Mouse (Mus musculus) thymus, adult 18-20 months (tissue): ENCODE measurements around the gene Hcn2.

ENCODE experiments used
- DNase-seq, 2 experiments: peaks; one replicate each; pipeline ENCODE4 v3.0.0; 2022; ENCODE audit warnings: mixed read lengths in 2 of 2

Hcn2 gene

GRCm38 (mm10) chr10:79777103-79777531, 60.7 kb downstream of the Hcn2 start, which contains the start of gene Fstl3:
Fstl3 (plus strand) TSS chr10:79777272.
- no peak for DNase-seq

DNA sequence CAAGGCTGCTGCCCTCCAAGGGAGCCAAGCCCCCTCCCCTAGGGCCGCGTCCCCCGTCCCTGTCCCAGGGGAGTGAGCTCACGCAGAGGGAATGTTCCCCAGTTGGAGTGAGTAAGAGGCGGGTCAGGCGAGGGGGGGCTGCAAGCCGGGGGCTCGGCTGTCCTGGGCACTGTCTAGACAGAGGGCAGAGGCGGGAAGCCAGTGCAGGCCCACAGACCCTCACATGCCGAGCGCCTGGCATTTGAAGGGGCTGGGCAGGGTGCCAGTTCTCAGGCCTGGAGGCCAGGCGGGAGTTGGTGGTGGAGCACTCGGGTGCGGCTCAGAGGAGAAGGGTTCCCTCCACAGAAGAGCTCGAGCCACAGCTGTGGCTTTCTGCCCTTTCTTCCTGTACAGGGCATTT, 61.6 kb downstream of the Hcn2 start:
- no peak for DNase-seq

DNA sequence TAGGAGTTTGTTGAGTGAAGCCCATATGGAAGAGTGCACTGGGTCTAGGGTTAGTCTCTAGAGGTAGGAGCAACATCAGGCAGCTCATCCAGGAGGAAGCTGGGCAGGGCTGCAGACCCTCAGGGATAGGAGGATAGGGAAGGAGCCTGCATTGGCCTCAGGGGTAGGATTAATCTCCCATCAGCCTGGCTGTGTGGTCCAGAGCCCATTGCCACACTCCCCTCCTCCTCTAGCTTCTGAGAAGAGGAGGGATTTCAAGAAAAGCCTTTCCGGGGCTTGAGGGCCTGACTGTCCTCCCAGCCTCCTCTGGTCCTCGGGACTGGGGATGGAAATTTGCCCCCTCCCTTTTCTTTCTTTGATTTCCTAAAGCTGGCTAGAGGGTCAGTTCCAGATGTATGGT, 62.8 kb downstream of the Hcn2 start:
- DNase-seq = no peak

DNA sequence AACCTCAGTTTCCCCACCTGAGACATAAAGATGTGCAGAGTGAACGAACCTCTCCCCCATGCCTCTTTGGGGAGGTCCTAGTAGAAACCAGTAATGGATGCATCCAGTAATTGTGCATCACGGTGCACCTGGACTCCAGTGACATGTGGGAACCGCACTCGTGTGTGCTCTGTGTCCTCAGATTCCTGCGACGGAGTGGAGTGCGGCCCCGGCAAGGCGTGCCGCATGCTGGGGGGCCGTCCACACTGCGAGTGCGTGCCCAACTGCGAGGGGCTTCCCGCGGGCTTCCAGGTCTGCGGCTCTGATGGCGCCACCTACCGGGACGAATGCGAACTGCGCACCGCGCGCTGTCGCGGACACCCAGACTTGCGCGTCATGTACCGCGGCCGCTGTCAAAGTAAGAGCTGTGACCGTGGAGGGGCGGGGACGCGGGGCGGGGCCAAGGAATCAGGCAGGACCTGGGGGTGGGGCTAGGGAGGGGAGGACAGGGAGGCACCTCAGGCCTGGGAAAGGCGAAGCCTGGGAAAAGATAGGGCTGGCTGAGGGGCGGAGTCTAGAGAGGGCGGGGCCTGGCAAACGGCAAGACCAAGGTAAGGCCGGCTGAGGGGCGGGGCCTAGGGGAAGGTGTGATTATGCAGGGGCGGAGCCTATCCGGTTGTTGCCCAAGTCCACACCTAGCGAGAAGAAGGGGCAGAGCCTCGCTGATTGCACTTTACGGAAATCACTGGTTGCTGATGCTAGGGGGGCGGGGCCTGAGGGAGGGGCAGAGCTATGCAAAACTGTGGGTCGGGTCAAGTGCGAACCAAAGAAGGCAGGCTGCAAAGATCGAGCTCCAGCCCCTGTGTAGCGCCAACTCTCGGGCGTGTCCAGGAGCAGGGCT, 63.6 kb downstream of the Hcn2 start:
- DNase-seq = peak; percentile 85 to 90

DNA sequence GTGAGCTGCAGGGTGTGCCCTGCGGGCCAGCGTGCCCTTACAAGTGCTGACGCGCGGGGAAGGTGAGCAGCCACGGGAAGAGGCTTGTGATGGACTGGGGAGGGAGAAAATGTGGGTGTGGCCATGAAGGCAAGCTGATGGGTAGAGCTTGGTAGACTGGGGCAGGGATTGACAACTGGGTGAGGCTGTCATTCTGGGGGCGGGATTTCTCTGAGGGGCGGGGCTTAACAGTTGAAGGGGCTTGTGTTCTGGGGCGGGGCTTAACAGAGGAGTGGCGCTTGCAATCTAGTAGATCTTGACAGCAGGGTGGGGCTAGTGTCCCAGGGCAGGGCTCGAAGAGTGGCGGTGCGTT, 64.2 kb downstream of the Hcn2 start:
- DNase-seq = no peak

GRCm38 (mm10) chr10:79781139-79781538, 64.7 kb downstream of the Hcn2 start:
- DNase-seq = no peak

DNA sequence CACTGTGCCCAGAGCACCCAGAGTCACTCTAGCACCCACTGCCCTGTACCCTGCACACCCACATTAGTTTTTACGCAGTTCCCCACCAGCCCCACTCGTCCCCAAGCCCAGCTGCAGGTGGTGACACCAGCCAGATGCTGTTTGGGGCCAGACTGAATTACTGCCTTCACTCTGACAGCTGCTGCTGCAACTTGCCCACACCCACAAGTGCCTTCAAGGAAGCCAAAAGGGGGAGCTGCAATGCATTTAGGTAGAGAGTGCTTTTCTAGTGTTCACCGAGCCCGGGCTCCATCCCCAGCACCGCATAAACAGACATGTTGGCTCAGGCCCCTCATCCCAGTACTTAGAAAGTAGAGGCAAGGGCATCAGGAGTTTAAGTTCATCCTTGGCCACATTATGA, 65.5 kb downstream of the Hcn2 start:
- peak; percentile 48 to 70 for DNase-seq

DNA sequence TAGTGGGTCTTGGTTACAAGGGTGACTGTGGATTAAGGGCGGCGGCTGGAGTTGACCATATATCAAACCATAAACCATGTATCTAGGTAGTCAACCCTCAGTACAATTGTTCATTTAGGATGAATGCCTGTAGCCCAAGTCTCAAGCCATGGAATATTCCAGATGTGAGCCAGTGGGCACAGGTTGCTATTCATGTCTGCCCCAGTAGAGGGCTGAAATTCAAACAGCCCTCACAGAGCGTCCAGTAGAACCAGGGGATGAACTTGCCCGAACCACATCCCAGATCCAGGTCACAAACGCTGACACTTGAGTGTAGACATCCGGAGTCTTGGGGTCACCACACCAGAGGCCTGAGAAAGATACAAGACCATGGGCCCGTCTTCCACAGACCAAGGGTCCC, 66.6 kb downstream of the Hcn2 start:
- DNase-seq = no peak

DNA sequence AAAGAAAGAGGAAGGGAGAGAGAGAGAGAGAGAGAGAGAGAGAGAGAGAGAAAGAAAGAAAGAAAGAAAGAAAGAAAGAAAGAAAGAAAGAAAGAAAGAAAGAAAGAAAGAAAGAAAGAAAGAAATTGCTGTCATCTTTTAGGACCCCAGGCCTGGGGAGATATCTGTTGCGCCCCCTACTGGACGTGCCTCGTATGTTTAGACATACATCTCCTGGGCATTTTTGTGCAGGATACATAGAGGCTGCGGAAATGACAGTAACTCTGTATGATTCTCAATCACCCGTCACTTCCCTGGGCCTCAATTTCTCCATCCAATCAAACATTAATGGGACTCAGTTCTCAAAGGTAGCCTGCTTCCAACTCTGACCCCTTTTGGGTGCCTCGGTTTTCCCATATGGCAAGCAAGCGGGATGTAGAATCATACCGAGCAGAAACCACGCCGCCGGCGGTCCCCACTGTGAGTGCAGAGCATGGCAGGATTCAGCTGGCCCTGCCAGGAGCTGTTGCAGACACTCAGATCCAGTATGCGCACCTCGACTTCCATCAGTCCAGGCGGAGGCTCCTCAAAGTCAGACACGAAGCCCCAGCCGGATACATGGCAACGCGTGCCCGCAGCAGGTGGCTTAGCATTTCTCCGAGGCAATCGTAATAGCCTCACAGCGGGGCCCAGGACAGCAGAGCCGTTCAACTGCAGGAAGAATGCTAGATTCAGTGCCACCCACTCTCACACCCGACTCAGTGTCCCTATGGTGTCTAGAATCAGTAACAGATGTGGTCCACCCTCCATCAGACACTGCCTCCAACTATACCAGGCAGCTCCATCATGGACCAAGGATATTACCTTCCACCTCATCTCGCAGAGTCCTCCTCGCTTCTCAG, 67.7 kb downstream of the Hcn2 start:
- no peak for DNase-seq
